Mouse (Mus musculus): ENCODE measurements around the gene Arrdc1.

DNA sequence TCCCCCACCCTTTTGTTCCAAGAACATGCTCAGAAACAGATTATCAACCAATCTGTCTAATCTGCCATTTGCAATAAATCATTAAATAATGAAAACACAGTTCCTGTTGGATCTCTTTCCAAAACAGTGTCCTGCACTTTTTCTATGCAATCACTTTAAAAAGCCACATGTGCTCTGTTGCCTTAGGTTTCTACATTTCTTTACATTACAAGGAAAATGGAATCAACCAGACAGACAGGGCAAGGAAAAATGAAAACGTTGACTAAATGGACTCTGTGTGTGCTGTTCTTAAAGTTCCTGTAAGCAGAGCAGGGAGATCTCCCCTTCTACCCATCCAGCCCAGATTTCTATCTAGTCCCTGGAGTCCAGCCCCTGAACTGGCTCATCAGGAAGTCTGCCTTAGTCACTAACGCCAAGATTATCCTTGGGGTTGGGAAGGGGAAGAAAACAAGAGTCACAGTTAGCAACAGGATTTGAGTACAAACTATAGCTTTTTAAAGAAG, 29.3 kb downstream of the Arrdc1 start:
- TF ChIP-seq POLR2A (IDR thresholded peaks at IDR 0.05; ENCODE audit: insufficient read depth, low read depth, low read length), result no peak
- TF ChIP-seq CTCF (IDR thresholded peaks at IDR 0.05; ENCODE audit: insufficient read depth, low read depth, low read length), result no peak
